Mouse (Mus musculus): ENCODE results near the gene Aurka.

DNA sequence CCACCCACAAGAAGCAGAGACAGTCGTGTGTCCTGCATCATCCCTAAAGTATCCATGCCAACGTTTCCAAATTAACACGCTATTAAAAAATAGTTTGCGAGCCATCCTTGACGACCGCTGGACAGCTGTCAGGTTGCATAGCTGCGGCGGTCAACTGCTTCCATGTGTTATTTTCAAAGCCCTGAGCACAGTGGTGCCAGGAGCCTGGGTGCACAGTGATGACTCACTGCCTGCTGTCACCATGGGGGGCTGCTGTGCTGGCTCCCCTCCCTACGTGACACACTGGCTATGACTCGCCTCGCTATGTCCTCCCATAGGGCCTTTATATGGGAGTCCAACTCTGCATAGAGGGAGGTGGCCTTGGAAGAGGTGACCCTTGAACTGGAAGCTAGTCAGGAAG, 40.8 kb upstream of the Aurka start:
- TF ChIP-seq CTCF (IDR thresholded peaks at IDR 0.05; ENCODE audit: low read depth, low read length) (no peak), POLR2A (IDR thresholded peaks at IDR 0.05; ENCODE audit: borderline replicate concordance, low read depth, low read length) (no peak)
